Mouse (Mus musculus): ENCODE measurements around the gene Dchs2.

DNA sequence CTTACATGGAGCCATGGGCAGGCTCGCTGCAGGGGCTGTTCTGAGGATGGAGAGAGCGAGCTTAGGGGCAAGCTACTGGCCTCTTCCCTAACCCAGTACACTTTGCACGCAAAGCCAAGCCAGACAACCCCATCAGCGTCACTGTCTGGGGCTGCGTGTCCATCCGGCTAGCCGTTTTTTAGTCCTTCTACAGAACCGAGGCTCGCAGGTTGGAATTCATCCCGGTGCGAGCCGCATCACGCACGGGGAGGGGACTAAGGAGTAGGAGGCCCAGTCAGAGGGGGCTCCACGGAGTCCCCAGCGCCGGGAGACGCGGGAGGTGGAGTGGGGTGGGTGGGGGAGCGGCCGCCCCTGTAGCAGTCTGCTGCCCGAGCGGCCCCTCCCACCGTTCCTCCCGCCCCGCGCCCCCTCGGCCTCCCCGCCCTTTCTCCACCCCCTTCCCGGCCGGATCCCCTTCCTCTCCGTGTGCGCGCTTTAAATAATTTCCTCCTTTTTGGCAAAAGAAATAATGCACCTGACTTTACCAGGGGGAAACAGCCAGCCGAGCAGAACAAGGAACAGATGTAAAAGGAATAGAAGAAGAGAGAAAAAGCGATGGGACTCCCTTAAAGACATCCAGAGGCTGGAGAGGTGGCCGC lies 541 bp upstream of the Dchs2 start:
- TF ChIP-seq CTCF (IDR thresholded peaks at IDR 0.05; ENCODE audit: low read depth) (no peak), EP300 (IDR thresholded peaks at IDR 0.05; ENCODE audit: low read depth) (no peak)

Measured in heart, postnatal 0 days (tissue).